Mouse (Mus musculus) kidney, adult 2 months (tissue): ENCODE measurements around the gene Fbxl17. TPM values are rescaled to one million over a fixed set of nuclear protein-coding genes. Genes with fewer than 3 reads are reported as not detected.

ENCODE experiments used
- DNase-seq: peaks from one replicate; pipeline ENCODE4 v3.0.0; 2021
- H3K27ac ChIP-seq: fragments of 200-500 bp; 2 replicates; pipeline ENCODE4 v1.5.1; 2012; ENCODE audit warnings: low read depth, low read length, control low read depth, inconsistent platforms; ENCODE audit not compliant: insufficient read depth
- H3K27me3 ChIP-seq: fragments of 200-500 bp; replicated peaks from 2 replicates; pipeline ENCODE4 v1.6.1; 2012; ENCODE audit warnings: mild to moderate bottlenecking, moderate library complexity, low read length, inconsistent platforms; ENCODE audit not compliant: control insufficient read depth, insufficient read depth
- H3K36me3 ChIP-seq: fragments of 200-500 bp; 2 replicates; pipeline ENCODE4 v1.6.1; 2012; ENCODE audit warnings: mild to moderate bottlenecking, moderate library complexity, low read length, inconsistent platforms; ENCODE audit not compliant: control insufficient read depth, insufficient read depth
- H3K4me1 ChIP-seq: fragments of 200-500 bp; 2 replicates; pipeline ENCODE4 v1.6.1; 2011; ENCODE audit warnings: low read length; ENCODE audit not compliant: control insufficient read depth, insufficient read depth
- H3K4me3 ChIP-seq: fragments of 200-500 bp; 2 replicates; pipeline ENCODE4 v1.5.1; 2011; ENCODE audit warnings: mild to moderate bottlenecking, low read depth, low read length, control low read depth; ENCODE audit not compliant: insufficient read depth
- CTCF ChIP-seq: fragments of 200-500 bp; conservative IDR thresholded peaks from 2 replicates; pipeline ENCODE4 v1.5.1; 2011; ENCODE audit warnings: low read depth, mild to moderate bottlenecking, control low read depth, low read length, moderate library complexity, mixed read lengths; ENCODE audit not compliant: insufficient read depth, insufficient read length
- POLR2A ChIP-seq: fragments of 200-500 bp; IDR thresholded peaks from one replicate; pipeline ENCODE4 v1.6.1; 2011; ENCODE audit warnings: low read depth, low read length, control low read depth
- WGBS: fragments of 180-500 bp; shearing (Covaris S2); methylation state at CpG from one replicate; pipeline ENCODE4 v1.1.7; 2018; 5-methylcytosine and 5-hydroxymethylcytosine counted together
- polyA plus RNA-seq: library from polyadenylated mRNA; depleted of rRNA; stranded (reverse); fragments of >200 nt; gene quantifications from 2 replicates; pipeline ENCODE4 v1.2.3, GENCODE M21; 2012

The Fbxl17 gene
- polyA plus RNA-seq, 1 experiment, result 10.2 TPM

DNA sequence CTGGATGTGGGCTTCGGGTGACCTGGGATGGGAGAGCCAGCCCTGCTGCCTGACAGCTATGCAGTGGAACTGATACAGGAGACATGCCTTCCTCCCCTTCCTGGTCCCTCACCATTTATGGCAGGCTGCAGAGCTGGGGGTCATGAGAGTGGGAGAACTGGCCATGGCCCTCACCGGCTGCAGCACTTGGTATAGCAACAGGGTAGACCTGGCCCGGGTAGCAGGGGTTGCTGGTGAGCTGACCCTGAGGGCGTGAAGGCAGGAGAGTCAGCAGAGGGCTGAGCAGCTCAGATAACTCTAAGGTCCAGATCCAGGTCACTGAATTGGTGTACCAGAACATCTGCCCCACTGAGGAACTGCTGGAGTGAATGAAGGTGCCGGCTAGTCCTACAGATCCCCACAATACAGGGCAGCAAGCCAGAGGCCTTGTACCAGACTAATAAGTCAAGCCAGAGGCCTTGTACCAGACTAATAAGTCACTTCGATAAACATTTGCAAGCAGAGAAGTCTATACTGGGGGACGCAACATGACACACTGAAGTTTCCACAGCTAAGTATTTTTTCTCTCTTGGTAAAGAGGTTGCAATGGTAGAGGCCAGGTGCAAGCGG is 296.1 kb downstream of the Fbxl17 start:
- no peak for TF ChIP-seq CTCF
- TF ChIP-seq POLR2A, result no peak
- Histone ChIP-seq H3K4me1 (no peaks in the 10 kb centered on the region), H3K4me3 (no peak overlapping the region), H3K27ac (no peak overlapping the region), H3K27me3 (no peaks in the 10 kb centered on the region), H3K36me3 (no peaks in the 10 kb centered on the region)
- no peak for DNase-seq
- 63% methylated on average over 8 of the region's 8 CpGs for WGBS

- H3K4me1 ChIP-seq, result no peaks in the 10 kb centered on the region
- no peaks in the 10 kb centered on the region for H3K36me3 ChIP-seq
- 93% methylated on average over 1 of the region's 1 CpGs for WGBS
- H3K4me3 ChIP-seq, result no peak overlapping the region
- no peaks in the 10 kb centered on the region for H3K27me3 ChIP-seq
- DNase-seq, result no peak
- H3K27ac ChIP-seq, result no peak overlapping the region
- no peak for TF ChIP-seq POLR2A
- TF ChIP-seq CTCF, result no peak
Observed at GRCm38 (mm10) chr17:63198703-63199102, 301.1 kb downstream of the Fbxl17 start.

DNA sequence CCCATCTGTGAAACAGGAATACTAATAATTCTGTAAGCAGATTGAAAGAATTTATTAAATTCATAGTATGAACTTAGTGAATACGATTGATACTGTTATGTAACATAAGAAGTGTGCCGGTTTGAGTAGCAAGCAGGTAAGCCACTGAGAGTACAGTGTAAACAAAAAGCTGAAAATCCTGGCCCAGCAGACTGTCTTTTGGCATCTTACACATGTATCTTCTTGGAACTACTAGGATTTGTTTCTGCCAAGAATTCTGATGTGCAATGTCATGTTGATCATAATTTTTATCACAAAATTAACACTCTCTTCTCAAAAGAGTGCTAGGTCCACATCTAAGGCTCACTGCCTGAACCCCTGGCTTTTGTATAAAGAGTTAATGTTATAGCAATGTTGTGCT is 304.3 kb downstream of the Fbxl17 start:
- TF ChIP-seq POLR2A (no peak), CTCF (no peak)
- no peak for DNase-seq
- Histone ChIP-seq H3K36me3 (no peaks in the 10 kb centered on the region), H3K4me3 (no peak overlapping the region), H3K4me1 (no peaks in the 10 kb centered on the region), H3K27me3 (no peaks in the 10 kb centered on the region), H3K27ac (no peak overlapping the region)
- WGBS, result 78% methylated on average over 2 of the region's 2 CpGs

DNA sequence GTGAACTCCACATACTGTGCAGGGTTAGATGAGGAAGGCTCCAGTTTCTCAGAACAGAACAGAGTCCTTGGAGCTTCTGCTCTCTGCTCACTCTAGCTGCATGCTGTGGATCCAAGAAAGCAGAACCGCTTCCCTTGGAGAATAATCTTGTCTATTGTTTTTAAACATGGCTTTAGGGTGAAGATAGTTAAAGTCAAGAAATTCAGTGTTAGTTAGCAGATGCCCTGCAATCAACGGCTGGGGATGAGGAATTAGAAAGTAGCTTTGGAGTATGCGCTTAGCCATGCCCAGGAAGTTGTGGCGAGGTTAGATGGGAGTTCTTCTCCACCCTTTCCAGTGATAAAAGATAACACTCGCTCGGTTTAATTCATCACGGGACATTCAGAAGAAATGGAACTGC is 306.6 kb downstream of the Fbxl17 start:
- no peaks in the 10 kb centered on the region for H3K4me1 ChIP-seq
- WGBS, result 80% methylated on average over 7 of the region's 7 CpGs
- H3K27me3 ChIP-seq, result no peaks in the 10 kb centered on the region
- H3K4me3 ChIP-seq, result no peak overlapping the region
- TF ChIP-seq CTCF (no peak), POLR2A (no peak)
- H3K27ac ChIP-seq, result no peak overlapping the region
- DNase-seq, result no peak
- no peaks in the 10 kb centered on the region for H3K36me3 ChIP-seq

DNA sequence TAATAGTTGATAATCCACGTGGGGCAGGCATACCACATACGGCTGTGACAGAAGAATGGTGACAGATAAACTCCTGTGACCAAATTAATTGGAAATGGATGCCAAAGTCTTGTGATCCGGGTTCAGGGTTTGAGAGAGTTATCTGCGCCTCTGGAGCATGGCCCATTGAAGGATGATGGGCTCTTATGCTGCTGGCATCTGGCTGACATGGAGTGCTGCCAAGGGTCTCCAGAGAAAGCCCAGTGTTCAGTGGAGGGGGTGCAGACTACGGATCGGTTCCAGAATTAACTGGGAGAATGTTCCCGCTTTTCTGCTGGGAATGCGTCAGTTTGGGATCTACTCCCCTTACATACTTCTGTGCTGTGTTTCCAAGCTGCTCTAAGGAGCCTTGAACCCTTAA is 308.5 kb downstream of the Fbxl17 start:
- H3K4me1 ChIP-seq, result no peaks in the 10 kb centered on the region
- DNase-seq, result no peak
- no peak overlapping the region for H3K4me3 ChIP-seq
- no peaks in the 10 kb centered on the region for H3K36me3 ChIP-seq
- WGBS, result 90% methylated on average over 8 of the region's 8 CpGs
- no peak overlapping the region for H3K27ac ChIP-seq
- no peak for TF ChIP-seq POLR2A
- TF ChIP-seq CTCF, result no peak
- H3K27me3 ChIP-seq, result no peaks in the 10 kb centered on the region

DNA sequence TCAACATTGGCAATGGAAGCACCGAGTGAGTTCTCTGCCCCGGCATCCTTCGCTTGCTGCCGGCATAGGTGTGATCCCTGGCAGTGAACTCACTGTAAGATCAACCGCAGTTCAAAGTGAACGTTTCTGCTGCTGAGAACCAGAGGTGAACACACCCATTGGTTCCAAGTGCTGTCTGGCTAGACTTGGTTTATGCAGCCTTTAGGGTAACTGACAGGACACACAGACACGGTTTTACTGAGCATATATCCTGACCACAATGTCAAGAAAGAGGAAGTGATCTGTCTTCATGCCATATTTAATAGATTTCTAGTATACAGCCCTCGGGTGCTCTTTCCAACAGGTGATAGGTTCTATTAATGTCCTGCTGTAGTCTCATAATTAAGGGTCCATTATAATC is 310.5 kb downstream of the Fbxl17 start:
- Histone ChIP-seq H3K4me1 (no peaks in the 10 kb centered on the region), H3K4me3 (no peak overlapping the region), H3K36me3 (no peaks in the 10 kb centered on the region), H3K27ac (no peak overlapping the region), H3K27me3 (no peaks in the 10 kb centered on the region)
- DNase-seq, result no peak
- WGBS, result 84% methylated on average over 8 of the region's 8 CpGs
- TF ChIP-seq POLR2A (no peak), CTCF (no peak)

- no peaks in the 10 kb centered on the region for H3K36me3 ChIP-seq
- no peaks in the 10 kb centered on the region for H3K4me1 ChIP-seq
- H3K27me3 ChIP-seq, result no peaks in the 10 kb centered on the region
- 44% methylated on average over 9 of the region's 9 CpGs for WGBS
- H3K27ac ChIP-seq, result no peak overlapping the region
- DNase-seq, result peak; percentile 18
- TF ChIP-seq POLR2A (no peak), CTCF (no peak)
- no peak overlapping the region for H3K4me3 ChIP-seq
Observed at GRCm38 (mm10) chr17:63185531-63185930, 314.3 kb downstream of the Fbxl17 start.
